Mouse (Mus musculus): Measurements from ENCODE around the gene Tmem42. TPM values are rescaled to one million over a fixed set of nuclear protein-coding genes. Genes with fewer than 3 reads are reported as not detected.

Tmem42 gene
- polyA plus RNA-seq, 1 experiment = 23.1 TPM

DNA sequence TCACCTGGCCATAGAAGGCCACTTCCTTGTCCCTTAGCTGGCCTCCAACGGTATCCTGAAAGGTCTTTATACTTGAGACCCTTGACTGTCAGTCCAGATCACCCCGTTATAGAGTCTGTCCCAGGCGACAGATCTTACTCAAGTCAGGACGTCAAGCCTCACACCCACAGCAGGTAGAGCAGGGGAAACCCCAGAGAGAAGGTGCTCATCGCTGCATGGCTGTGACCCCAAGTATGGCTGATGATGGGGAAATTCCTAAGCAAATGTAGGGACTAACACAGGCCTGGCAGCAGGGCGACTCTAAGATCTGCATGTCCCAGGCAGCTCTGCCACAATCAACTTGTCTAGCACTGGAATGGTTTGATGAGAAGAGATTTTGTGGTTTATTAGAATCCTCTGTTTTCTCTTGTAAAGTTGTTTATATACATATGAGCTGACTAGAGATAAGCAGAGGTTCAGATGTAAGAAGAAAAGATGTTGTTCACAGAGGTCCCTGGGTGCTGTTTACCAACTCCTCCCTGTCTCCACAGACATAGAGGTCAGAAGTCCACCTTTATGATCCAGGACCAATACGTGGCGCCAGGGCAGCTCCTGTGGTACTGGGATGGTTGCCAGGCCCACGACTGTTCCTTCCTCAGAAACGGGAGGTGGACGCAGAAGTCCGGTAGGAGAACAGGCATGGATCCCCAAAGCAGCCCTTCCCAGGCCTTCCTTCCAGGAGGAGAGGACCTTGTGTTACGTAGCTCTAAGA, 10.5 kb downstream of the Tmem42 start:
- no peaks in the 10 kb centered on the region for H3K27me3 ChIP-seq (replicated peaks; ENCODE audit: control insufficient read depth, insufficient read depth, low read length)
- TF ChIP-seq CTCF (conservative IDR thresholded peaks at IDR 0.05; ENCODE audit: insufficient read depth, insufficient read length, low read depth, low read length) = no peak
- TF ChIP-seq POLR2A (IDR thresholded peaks at IDR 0.05; ENCODE audit: low read depth, low read length) = no peak
- H3K27ac ChIP-seq (ENCODE audit: insufficient read depth, low read depth, low read length) = no peak overlapping the region
- no peaks in the 10 kb centered on the region for H3K4me1 ChIP-seq (ENCODE audit: control insufficient read depth, insufficient read depth, low read length)
- no peaks in the 10 kb centered on the region for H3K36me3 ChIP-seq (ENCODE audit: control insufficient read depth, insufficient read depth, low read length)
- H3K4me3 ChIP-seq (ENCODE audit: insufficient read depth, low read depth, low read length) = no peak overlapping the region
- DNase-seq = no peak
- WGBS = 69% methylated on average over 13 of the region's 13 CpGs

DNA sequence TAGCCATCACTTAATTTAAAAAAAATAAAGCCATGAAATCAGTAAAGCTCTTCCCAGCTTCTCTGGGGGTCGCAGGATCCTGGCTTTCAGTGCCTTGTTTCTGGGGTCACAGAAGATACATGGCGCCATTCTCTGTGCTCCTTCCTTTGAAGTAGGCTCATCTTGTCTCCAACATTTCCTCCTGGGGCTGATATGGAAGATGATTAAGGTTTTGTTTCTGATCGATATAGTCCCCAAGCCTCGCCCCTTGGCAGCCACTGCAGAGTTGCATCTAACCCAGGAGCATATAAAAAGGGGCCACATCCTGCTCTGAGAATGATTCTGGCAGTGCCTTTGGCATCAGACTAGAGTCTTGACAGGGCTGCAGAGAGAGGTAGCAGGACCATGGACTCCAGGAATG, 13.3 kb downstream of the Tmem42 start, which contains the start of gene Tgm4:
Gene Tgm4 (plus strand): TSS at position 301 of the 400 bp plus-strand sequence.
- no peaks in the 10 kb centered on the region for H3K27me3 ChIP-seq (replicated peaks; ENCODE audit: control insufficient read depth, insufficient read depth, low read length)
- H3K4me1 ChIP-seq (ENCODE audit: control insufficient read depth, insufficient read depth, low read length) = no peaks in the 10 kb centered on the region
- 88% methylated on average over 4 of the region's 4 CpGs for WGBS
- TF ChIP-seq POLR2A (IDR thresholded peaks at IDR 0.05; ENCODE audit: low read depth, low read length) = no peak
- TF ChIP-seq CTCF (conservative IDR thresholded peaks at IDR 0.05; ENCODE audit: insufficient read depth, insufficient read length, low read depth, low read length) = no peak
- no peaks in the 10 kb centered on the region for H3K36me3 ChIP-seq (ENCODE audit: control insufficient read depth, insufficient read depth, low read length)
- no peak within 1 kb of the TSS for H3K27ac ChIP-seq (ENCODE audit: insufficient read depth, low read depth, low read length)
- DNase-seq = no peak
- H3K4me3 ChIP-seq (ENCODE audit: insufficient read depth, low read depth, low read length) = no peak within 1 kb of the TSS

DNA sequence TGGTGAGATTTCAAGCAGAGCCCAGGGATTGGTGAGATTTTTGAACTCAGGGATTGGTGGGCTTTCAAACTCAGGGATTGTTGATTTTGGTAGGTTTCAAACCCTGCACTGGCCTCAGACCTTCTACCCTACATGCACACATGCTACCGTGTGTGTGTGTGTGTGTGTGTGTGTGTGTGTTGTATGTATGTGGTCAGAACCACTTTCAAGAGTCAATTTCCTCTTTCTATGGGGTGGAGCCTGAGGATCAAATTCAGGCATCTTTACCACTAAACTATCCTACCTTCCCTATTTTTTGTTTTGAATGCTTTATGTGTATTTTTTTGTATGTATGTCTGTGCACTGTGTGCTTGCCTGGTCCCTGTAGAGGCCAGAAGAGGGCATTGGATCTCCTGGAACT, 26.5 kb downstream of the Tmem42 start:
- no peak overlapping the region for H3K4me3 ChIP-seq (ENCODE audit: insufficient read depth, low read depth, low read length)
- H3K4me1 ChIP-seq (ENCODE audit: control insufficient read depth, insufficient read depth, low read length) = no peaks in the 10 kb centered on the region
- DNase-seq = no peak
- no peaks in the 10 kb centered on the region for H3K27me3 ChIP-seq (replicated peaks; ENCODE audit: control insufficient read depth, insufficient read depth, low read length)
- H3K27ac ChIP-seq (ENCODE audit: insufficient read depth, low read depth, low read length) = no peak overlapping the region
- WGBS = 86% methylated on average over 1 of the region's 1 CpGs
- H3K36me3 ChIP-seq (ENCODE audit: control insufficient read depth, insufficient read depth, low read length) = no peaks in the 10 kb centered on the region
- TF ChIP-seq POLR2A (IDR thresholded peaks at IDR 0.05; ENCODE audit: low read depth, low read length) (no peak), CTCF (conservative IDR thresholded peaks at IDR 0.05; ENCODE audit: insufficient read depth, insufficient read length, low read depth, low read length) (no peak)

DNA sequence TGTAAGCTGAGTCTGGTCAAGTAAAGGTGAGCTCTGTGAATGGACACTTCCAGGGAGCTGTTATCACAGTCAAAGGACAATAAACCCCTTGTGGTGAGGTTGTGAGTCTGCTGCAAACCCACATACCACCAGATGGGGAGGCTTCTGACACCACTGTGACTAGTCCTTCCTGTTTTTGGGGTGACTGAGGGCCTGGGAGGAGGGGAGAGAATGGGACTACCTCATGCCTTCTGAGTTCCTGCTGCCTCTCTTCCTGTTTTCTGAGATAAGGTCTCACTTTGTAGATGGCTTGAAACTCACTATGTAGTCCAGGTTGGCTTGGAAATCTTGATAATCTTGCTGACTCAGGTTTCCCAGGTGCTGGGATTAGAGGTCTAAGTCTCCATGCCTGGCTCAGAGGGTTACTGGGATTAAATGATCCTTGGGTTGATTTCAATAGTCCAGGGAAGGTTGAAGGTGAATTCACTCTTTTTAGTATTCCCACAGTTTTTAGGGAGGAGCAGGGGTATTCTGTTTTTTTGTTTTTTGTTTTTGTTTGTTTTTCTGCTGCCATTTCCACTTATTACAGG, 37.7 kb downstream of the Tmem42 start:
- Histone ChIP-seq H3K36me3 (ENCODE audit: control insufficient read depth, insufficient read depth, low read length) (no peaks in the 10 kb centered on the region), H3K27ac (ENCODE audit: insufficient read depth, low read depth, low read length) (no peak overlapping the region), H3K4me3 (ENCODE audit: insufficient read depth, low read depth, low read length) (no peak overlapping the region), H3K27me3 (replicated peaks; ENCODE audit: control insufficient read depth, insufficient read depth, low read length) (no peaks in the 10 kb centered on the region), H3K4me1 (ENCODE audit: control insufficient read depth, insufficient read depth, low read length) (no peaks in the 10 kb centered on the region)
- no peak for TF ChIP-seq CTCF (conservative IDR thresholded peaks at IDR 0.05; ENCODE audit: insufficient read depth, insufficient read length, low read depth, low read length)
- TF ChIP-seq POLR2A (IDR thresholded peaks at IDR 0.05; ENCODE audit: low read depth, low read length) = no peak
- DNase-seq = no peak

DNA sequence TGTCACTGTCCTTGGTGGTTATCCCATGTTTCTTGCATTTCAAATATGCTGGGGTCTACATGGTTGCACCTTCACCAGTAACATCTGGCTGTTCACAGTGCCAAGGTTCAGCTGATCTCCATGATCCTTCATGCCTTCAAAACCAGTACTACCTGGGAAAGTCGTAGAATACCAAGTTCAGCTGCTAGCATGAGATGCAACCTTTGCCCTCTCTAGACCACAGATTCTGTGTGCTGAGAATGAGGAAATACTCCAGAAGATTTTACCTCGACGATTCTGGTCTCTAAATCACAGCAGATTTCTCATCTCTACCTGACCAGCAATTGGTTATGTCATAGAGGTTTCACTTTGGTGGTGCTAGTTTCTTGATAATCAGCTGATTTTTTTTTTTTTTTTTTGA, 39.0 kb downstream of the Tmem42 start:
- H3K36me3 ChIP-seq (ENCODE audit: control insufficient read depth, insufficient read depth, low read length) = no peaks in the 10 kb centered on the region
- no peak for DNase-seq
- no peaks in the 10 kb centered on the region for H3K4me1 ChIP-seq (ENCODE audit: control insufficient read depth, insufficient read depth, low read length)
- H3K4me3 ChIP-seq (ENCODE audit: insufficient read depth, low read depth, low read length) = no peak overlapping the region
- TF ChIP-seq CTCF (conservative IDR thresholded peaks at IDR 0.05; ENCODE audit: insufficient read depth, insufficient read length, low read depth, low read length) (no peak), POLR2A (IDR thresholded peaks at IDR 0.05; ENCODE audit: low read depth, low read length) (no peak)
- 60% methylated on average over 3 of the region's 3 CpGs for WGBS
- no peak overlapping the region for H3K27ac ChIP-seq (ENCODE audit: insufficient read depth, low read depth, low read length)
- H3K27me3 ChIP-seq (replicated peaks; ENCODE audit: control insufficient read depth, insufficient read depth, low read length) = no peaks in the 10 kb centered on the region

Other genes with a start within 250 kb of the Tmem42 start
- 14.2 and 16.8 TPM in 2 replicates for gene Tcaim, start 215.8 kb upstream of the Tmem42 start, polyA plus RNA-seq (2012; rRNA removed)
- 0.16 TPM in 1 of 2 replicates, not detected in the other for gene Gm35549, start 177.3 kb upstream of the Tmem42 start, polyA plus RNA-seq (2012; rRNA removed)
- gene Zfp445, start 155.3 kb upstream of the Tmem42 start, polyA plus RNA-seq (2012; rRNA removed) = 26.9 and 30.0 TPM in 2 replicates
- 5.2 and 6.5 TPM in 2 replicates for gene Zkscan7, start 135.6 kb upstream of the Tmem42 start, polyA plus RNA-seq (2012; rRNA removed)
- gene Zfp105, start 98.3 kb upstream of the Tmem42 start, polyA plus RNA-seq (2012; rRNA removed) = 0.67 and 0.91 TPM in 2 replicates
- gene 1110059G10Rik, start 70.3 kb upstream of the Tmem42 start, polyA plus RNA-seq (2012; rRNA removed) = 2.6 and 4.5 TPM in 2 replicates
- 0.42 and 0.53 TPM in 2 replicates for gene Kif15, start 70.3 kb upstream of the Tmem42 start, polyA plus RNA-seq (2012; rRNA removed)
- 0.04 TPM in 1 of 2 replicates, not detected in the other for gene Tgm4, start 13.4 kb downstream of the Tmem42 start, polyA plus RNA-seq (2012; rRNA removed)
- 97.4 and 141 TPM in 2 replicates for gene Zdhhc3, start 91.9 kb downstream of the Tmem42 start, polyA plus RNA-seq (2012; rRNA removed)
- 34.9 and 44.3 TPM in 2 replicates for gene Exosc7, start 91.9 kb downstream of the Tmem42 start, polyA plus RNA-seq (2012; rRNA removed)
- gene Clec3b, start 129.6 kb downstream of the Tmem42 start, polyA plus RNA-seq (2012; rRNA removed) = 16.2 and 24.9 TPM in 2 replicates
- 17.9 and 22.4 TPM in 2 replicates for gene Cdcp1, start 194.7 kb downstream of the Tmem42 start, polyA plus RNA-seq (2012; rRNA removed)
- gene Tmem158, start 239.4 kb downstream of the Tmem42 start, polyA plus RNA-seq (2012; rRNA removed) = 2.8 and 5.4 TPM in 2 replicates